Mouse (Mus musculus) thymus, adult 2 months (tissue): ENCODE results near the gene Tgfb1i1.

ENCODE experiments used
- CTCF ChIP-seq: fragments of 200-500 bp; IDR thresholded peaks from 2 replicates; pipeline ENCODE4 v1.5.1; 2012; ENCODE audit warnings: mild to moderate bottlenecking, control low read depth, low read length, moderate library complexity, borderline replicate concordance; ENCODE audit not compliant: control insufficient read depth, poor library complexity, insufficient read depth; ENCODE audit errors: extremely low read depth
- POLR2A ChIP-seq: fragments of 200-500 bp; IDR thresholded peaks from 2 replicates; pipeline ENCODE4 v1.6.1; 2012; ENCODE audit warnings: mild to moderate bottlenecking, low read length, control low read depth, moderate library complexity; ENCODE audit not compliant: control insufficient read depth, poor library complexity, insufficient read depth; ENCODE audit errors: extremely low read depth

DNA sequence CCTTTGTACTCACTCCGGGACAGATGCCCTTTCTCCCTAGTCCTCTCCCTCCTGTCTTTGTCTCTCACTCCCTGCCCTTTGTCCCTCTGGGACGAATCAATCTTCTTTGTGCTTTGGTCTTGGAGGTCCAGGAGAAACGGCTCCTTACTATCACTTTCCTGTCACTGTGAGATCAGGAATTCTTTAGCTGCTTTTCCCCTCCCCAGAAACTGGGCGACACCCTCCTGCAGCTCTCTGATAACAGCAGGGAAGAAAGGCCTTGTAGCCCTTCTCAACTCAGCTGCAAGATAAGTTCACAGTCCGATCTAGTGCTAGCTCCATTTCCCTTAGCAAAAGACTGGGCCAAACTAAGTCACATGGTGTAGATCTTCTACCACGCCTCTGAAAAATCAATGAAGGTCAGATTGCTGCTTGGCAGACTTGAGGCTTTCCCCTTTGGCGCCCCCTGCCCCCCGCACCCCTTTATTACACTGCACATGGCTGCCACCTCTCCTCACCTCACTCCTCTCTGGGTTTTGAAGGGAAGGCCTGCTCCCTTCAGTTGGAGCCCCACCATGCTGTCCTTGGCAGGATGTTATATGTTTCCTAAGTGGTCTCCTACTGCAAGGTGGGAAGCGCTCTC is 42.4 kb downstream of the Tgfb1i1 start:
- TF ChIP-seq CTCF, result 0 out of 2 replicates have a peak, but pooled peaks have one; percentile 28
- no peak for TF ChIP-seq POLR2A
